Mouse (Mus musculus) heart, adult 11 months (tissue): ENCODE results near the gene Gm21488.
"Not testable (repeated sequence)": the region's sequence is repeated elsewhere in the genome, so short reads cannot be mapped to it uniquely, and the experiment has no call there.

Experiments
- DNase-seq: peaks from one replicate; pipeline ENCODE4 v3.0.0; 2022

Gene Gm21488

DNA sequence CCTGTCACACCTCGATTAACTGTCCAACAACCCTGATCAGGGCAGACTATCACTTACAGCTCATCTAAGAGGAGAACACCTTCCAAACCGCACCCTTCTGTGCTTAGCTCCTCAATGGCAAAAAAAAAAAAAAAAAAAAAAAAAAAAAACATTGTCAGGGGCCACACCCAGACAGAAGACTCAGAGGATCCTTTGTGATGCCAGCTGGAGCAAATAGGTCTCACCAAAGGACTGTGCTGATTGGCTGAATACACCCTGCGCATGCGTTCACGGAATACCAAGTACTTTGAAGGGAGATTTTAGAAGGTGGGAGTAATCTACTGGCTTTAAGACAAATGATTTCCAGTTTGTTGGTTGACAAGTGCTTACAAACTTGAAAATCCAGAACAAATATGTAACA, at the start of gene Gm21488:
Gene Gm21488 (minus strand): TSS at position 101 of the 400 bp plus-strand sequence.
- DNase-seq: not testable (repeated sequence)
